Mouse (Mus musculus) left cerebral cortex, adult 11 months (tissue): ENCODE data around the gene Rnasel.
"Not testable (repeated sequence)": the region's sequence is repeated elsewhere in the genome, so short reads cannot be mapped to it uniquely, and the experiment has no call there.

Experiments
- DNase-seq: peaks from one replicate; pipeline ENCODE4 v3.0.0; 2022; ENCODE audit warnings: low spot score

Gene Rnasel

GRCm38 (mm10) chr1:153737101-153738085, 11.8 kb upstream of the Rnasel start:
- no peak for DNase-seq

DNA sequence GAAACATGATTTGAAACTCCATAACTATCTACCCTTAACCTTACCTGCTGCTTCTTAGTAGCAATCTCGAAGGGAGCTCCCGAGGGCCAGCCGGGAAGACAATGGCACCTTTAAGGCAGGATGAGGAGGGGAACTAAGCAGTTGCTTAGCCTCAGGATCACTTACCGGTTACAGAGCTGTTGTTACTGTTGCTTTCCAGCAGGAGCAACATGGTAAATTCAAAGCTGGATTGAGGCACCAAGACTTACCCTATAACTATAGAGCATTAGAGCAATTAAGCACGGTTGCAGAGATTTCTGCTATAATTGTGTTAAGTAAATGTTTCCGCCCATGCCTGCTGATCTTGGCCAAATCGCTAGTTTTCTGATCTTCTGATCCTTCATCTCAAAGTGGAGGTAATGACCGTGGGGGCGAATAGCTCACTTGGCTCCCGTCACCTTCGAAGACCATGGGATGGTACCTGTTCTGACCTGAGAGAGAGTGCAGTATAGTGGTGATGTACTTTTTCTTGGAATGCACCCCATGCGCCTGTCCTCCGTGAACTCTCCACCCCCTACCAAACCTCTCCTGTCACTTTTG, 9.7 kb upstream of the Rnasel start:
- DNase-seq, result no peak

GRCm38 (mm10) chr1:153740145-153740544, 9.1 kb upstream of the Rnasel start, which contains the start of gene Rgs16:
Gene Rgs16, plus strand, starts transcription at chr1:153740349.
- DNase-seq, result peak; percentile 44

- DNase-seq, result no peak
Measured at GRCm38 (mm10) chr1:153740775-153741400, 8.3 kb upstream of the Rnasel start.

DNA sequence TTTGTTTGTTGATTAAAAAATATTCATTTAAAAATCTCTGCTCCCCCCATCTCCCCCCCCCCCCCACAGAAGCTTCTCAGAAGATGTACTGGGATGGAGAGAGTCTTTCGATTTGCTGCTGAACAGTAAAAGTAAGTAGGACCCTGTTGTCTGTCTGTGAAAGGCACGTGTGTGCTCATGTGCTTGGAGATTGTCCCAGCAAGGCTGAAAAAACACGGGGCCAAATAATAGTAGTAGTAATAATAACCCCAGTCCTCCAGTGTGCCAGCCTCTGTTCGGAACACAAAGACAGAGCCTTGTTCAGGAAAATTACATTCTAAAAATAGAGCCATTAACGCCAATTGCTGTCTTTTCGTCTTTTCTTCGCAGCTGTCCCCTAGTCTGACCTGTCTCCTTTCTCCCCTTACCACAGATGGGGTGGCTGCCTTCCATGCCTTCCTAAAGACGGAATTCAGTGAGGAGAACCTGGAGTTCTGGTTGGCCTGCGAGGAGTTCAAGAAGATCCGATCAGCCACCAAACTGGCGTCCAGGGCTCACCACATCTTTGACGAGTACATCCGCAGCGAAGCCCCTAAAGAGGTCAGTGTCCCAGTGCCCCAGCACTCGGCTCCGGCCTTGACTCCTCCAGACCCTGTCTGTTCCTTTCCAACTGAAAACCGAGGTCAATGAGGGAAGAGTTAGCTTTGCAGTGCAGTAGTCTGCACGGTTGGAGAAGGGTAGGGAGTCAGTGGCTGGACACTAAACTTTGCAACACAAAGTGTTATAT, 7.5 kb upstream of the Rnasel start:
- DNase-seq, result no peak

- peak; percentile 60 for DNase-seq
Measured at GRCm38 (mm10) chr1:153742374-153743155, 6.7 kb upstream of the Rnasel start.

DNA sequence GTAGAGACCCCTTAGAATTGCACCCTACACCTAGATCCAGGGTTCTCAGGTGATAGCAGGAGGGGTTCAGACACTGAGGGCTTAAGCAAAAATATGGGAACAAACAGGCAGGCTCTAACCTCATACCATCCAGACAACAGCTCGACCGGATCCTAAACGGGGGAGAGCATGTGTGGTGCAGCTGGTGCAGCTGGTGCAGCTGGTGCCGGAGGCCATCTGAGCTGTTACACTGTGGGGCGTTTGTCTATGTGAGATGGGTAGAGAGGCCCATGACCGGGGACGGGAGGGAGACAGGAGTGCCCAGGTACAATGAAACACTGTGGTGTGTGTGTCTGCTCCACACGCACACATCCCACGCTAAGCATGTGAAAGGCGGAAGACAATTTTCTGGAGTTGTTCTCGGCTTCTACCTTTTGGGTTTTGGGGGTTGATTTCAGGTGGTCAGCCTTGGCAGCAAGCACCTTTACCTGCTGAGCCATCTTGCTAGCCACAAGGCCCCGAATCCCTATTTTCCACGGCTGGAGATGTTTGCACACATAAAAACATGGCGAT, 3.0 kb upstream of the Rnasel start:
- DNase-seq, result no peak

GRCm38 (mm10) chr1:153746728-153747127, 2.5 kb upstream of the Rnasel start:
- DNase-seq, result no peak

DNA sequence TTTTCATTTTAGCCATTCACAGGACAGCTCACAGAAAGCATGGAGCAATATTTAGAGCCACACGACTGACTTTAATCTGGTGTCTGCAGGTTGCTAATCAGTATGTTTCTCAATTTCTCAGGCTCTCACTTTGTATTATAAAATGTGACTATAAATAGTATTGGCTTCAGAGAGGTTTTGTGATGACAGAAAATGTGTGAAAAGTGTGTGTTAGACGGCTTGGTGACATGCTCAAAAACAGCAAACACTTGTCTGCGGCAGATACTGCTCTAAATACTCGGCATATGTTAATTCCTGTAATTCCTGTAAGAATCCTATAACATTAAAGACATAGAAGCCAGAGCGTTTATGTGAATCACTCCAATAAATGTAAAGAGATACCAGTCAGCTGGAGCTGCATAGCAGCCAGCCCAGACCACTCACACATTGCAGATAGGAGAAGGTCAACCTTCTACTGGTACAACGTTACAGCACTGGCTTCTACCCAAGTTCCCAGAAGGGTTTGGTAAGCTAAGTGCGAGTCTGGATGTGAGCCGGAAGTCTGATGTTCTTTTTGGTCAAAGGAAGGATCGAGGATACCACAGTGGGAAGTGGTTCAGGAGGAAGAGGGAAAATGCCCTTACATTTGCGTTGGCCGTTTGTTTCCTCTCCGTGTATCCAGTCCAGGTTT, 1.2 kb upstream of the Rnasel start:
- DNase-seq, result no peak

DNA sequence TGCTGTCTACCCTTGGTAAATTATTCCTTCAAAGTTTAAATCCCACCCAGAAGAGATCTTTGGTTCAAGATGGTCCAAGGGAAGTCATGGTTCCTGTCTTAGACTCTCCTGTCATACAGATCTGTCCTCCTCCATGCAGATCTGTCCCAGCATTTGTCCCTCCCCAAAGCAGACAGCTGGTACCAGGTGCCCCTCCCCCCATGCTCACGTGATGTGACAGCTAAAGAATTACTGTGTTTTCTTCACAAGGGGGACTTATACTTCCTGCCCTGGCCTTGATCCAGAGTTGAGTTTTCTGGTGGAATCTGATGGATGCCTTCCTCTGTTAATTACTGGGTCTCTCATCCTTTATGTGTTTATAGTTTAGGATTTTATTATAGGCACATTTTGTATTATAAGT, 677 bp upstream of the Rnasel start:
- DNase-seq, result no peak

DNA sequence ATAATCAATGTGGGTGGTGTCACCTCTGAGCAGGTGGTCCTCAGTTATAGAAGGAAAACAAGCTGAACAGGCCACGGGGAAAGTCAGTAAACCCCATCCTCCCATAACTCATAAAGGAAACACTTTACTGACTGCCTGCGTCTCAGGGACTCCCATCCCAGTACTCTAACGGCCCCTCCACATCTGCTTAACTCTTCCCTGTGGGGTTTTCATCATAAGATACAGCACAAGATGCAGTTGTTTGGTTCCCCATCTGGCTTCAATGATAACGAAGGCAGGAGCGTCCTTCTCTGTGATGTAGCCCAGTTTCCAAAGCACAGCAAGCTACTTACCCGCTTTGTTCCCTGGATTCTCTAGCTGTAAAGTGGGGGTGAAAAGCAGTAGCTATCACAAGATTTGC, 828 bp downstream of the Rnasel start:
- no peak for DNase-seq

DNA sequence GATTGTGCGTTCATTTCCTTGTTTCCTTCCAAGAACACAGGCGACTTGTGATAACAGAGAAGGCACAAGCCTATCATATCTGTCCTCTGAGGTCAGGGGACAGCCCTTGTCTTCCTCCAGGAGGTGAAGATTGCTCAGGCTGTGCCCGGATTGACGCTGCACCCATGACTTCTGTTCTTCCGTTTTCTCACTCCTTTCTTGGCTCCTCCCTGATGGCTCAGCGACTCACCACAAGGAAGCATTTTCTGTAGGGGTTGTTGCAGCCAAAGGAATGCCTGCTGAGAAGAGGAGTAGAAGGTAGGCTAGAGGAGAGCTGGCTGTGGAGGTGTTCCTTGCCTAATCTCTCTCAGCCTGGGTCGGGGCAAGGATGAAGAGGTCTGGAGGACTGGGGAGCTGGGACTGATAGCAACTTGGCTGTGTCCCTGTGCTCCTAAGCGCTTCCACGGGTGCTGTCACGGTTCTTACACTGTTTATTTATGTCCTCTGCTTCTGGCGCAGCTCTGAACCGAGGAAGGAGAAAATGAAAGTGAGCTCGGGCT, 2.6 kb downstream of the Rnasel start:
- DNase-seq, result no peak

GRCm38 (mm10) chr1:153752521-153752920, 3.3 kb downstream of the Rnasel start:
- DNase-seq, result no peak

GRCm38 (mm10) chr1:153753725-153754464, 4.7 kb downstream of the Rnasel start:
- DNase-seq, result no peak

DNA sequence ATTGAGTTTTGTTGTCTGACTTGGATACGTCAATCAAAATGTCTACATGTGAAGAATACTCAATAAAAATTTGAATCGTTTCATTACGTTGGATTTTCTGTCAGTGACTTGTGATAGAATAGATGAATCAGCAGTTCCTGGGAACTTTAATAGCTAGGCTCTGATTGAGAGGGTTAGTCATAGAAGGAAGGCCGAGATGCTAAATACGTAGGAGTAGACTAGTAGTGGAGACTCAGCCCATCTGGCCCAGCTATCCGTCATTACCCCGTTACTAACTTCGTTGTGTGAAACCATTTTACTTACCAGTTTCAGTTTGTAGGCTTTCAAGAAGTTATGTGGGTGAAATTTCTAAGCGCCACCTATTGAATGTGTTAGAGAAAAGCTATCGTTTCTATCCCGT, 14.9 kb downstream of the Rnasel start:
- no peak for DNase-seq

DNA sequence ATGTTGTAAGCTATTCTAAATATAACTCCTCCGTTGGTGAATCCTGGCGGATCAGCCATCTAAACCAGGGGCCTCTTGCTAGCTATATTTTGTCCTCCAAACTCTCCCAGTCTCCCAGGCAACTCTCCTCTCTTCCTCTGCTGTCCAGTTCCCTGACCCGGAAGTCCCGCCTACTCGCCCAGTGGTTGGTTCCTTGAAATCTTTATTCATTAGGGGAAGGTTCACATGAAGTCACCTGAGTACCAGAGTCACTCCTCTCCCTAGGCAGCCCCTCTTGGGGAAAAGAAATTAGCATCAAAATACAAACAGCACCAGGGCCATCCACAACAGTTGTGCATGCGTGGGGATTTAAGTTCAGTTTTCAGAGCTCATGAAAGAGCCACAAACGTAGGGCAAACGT, 17.1 kb downstream of the Rnasel start:
- no peak for DNase-seq

DNA sequence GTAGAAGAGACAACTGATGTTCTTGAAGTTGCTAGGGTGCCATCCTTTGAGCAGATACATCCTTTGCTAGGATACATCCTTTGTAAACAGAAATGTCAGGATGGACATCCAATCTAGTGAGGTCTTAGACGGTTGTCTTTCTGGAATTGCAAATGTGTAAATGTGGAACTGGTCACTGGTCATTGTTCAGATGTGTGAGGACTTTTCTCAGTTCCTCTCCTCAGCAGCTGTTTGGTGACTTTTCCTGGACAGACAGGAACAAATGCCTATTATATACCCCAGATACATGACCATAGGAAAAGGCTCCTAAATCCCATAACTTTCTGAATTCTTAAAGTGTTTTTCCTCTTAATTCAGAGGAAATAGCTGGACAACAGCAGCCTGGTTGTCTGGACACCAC, 18.1 kb downstream of the Rnasel start:
- no peak for DNase-seq

GRCm38 (mm10) chr1:153768465-153768864, 19.2 kb downstream of the Rnasel start:
- DNase-seq, result no peak

DNA sequence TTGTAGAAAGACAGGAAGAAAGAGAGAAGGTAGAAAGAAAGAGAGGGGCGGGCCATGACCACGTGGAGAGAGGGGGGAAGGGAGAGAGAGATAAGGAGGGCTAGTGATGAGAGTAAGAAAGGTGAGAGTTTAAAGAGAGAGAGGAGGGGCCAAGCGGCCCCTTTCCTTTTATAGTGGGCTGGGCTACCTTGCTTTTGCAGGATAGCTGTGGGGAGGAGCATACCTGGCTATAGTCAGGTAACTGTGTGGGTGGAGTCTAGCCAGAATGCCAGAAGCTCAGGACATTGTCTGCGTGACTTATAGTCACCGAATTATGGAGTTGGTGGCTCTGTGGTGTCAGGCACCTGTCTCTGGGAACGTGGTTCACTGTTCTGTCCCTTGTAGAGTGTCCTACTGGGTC, 20.3 kb downstream of the Rnasel start:
- DNase-seq, result not testable (repeated sequence)
